Mouse (Mus musculus) MEL (cell line): ENCODE results near the gene Mpnd. TPM values are rescaled to one million over a fixed set of nuclear protein-coding genes. Genes with fewer than 3 reads are reported as not detected.

Source experiments
- DNase-seq: peaks from one replicate; pipeline ENCODE4 v3.0.0; 2011; ENCODE audit warnings: low read depth, low spot score
- H3K27ac ChIP-seq: 2 replicates; pipeline ENCODE4 v1.5.1; 2012; ENCODE audit warnings: low read depth, mild to moderate bottlenecking, control low read depth, low read length, moderate library complexity; ENCODE audit not compliant: control insufficient read depth
- H3K27me3 ChIP-seq, 2 experiments: fragments of 150-350 bp in 1 of 2; sonication (generic) in 1 of 2; 2 replicates each; pipeline ENCODE4 v1.6.1; 2012; ENCODE audit warnings: low read length in 2 of 2, mild to moderate bottlenecking in 2 of 2, improper control_type of control experiment in 1 of 2, moderate library complexity in 1 of 2; ENCODE audit not compliant: insufficient read depth in 2 of 2, control insufficient read depth in 1 of 2
- H3K36me3 ChIP-seq, 2 experiments: 2 replicates each; pipeline ENCODE4 v1.6.1; 2012 to 2014; ENCODE audit warnings: low read length in 2 of 2, improper control_type of control experiment in 1 of 2, inconsistent platforms in 1 of 2, mild to moderate bottlenecking in 1 of 2; ENCODE audit not compliant: insufficient read depth in 2 of 2, control insufficient read depth in 1 of 2
- H3K4me1 ChIP-seq, 2 experiments: fragments of 150-350 bp in 1 of 2; sonication (generic) in 1 of 2; 2 replicates each; pipeline ENCODE4 v1.6.1; 2012; ENCODE audit warnings: low read length in 2 of 2, improper control_type of control experiment in 1 of 2, mild to moderate bottlenecking in 1 of 2; ENCODE audit not compliant: insufficient read depth in 2 of 2, control insufficient read depth in 1 of 2
- H3K4me3 ChIP-seq, 2 experiments: fragments of 150-350 bp in 1 of 2; sonication (generic) in 1 of 2; 2 replicates each; pipeline ENCODE4 v1.5.1; 2012; ENCODE audit warnings: low read depth in 2 of 2, low read length in 2 of 2, mild to moderate bottlenecking in 2 of 2, moderate library complexity in 2 of 2, control low read depth in 1 of 2, improper control_type of control experiment in 1 of 2; ENCODE audit not compliant: control insufficient read depth in 1 of 2, insufficient read depth in 1 of 2
- H3K79me2 ChIP-seq: 2 replicates; pipeline ENCODE4 v1.6.1; 2012; ENCODE audit warnings: mild to moderate bottlenecking, low read length, moderate library complexity; ENCODE audit not compliant: control insufficient read depth, poor library complexity, insufficient read depth
- H3K9ac ChIP-seq: 2 replicates; pipeline ENCODE4 v1.6.1; 2012; ENCODE audit warnings: low read depth, mild to moderate bottlenecking, control low read depth, low read length, moderate library complexity; ENCODE audit not compliant: control insufficient read depth, poor library complexity, severe bottlenecking
- H3K9me3 ChIP-seq: fragments of 150-350 bp; sonication (generic); replicated peaks from 2 replicates; pipeline ENCODE4 v1.6.1; 2012; ENCODE audit warnings: mild to moderate bottlenecking, low read length, improper control_type of control experiment, moderate library complexity; ENCODE audit not compliant: insufficient read depth
- BHLHE40 ChIP-seq: IDR thresholded peaks from 2 replicates; pipeline ENCODE4 v1.6.1; 2012; ENCODE audit warnings: low read depth, mild to moderate bottlenecking, inconsistent platforms, low read length, improper control_type of control experiment, borderline replicate concordance
- CHD2 ChIP-seq: IDR thresholded peaks from 2 replicates; pipeline ENCODE4 v1.6.1; 2011; ENCODE audit warnings: low read length, improper control_type of control experiment
- E2F4 ChIP-seq: IDR thresholded peaks from 2 replicates; pipeline ENCODE4 v1.6.1; 2011; ENCODE audit warnings: low read depth, low read length, improper control_type of control experiment, borderline replicate concordance
- ELF1 ChIP-seq: IDR thresholded peaks from 2 replicates; pipeline ENCODE4 v1.6.1; 2014; ENCODE audit warnings: low read depth, mild to moderate bottlenecking, inconsistent platforms, low read length, improper control_type of control experiment, moderate library complexity
- GABPA ChIP-seq: IDR thresholded peaks from 2 replicates; pipeline ENCODE4 v1.6.1; 2012; ENCODE audit warnings: low read depth, mild to moderate bottlenecking, inconsistent platforms, low read length, improper control_type of control experiment, moderate library complexity
- GATA1 ChIP-seq: IDR thresholded peaks from 2 replicates; pipeline ENCODE4 v1.6.1; 2011; ENCODE audit warnings: low read depth, low read length, improper control_type of control experiment
- HCFC1 ChIP-seq: IDR thresholded peaks from 2 replicates; pipeline ENCODE4 v1.6.1; 2012; ENCODE audit warnings: low read depth, mild to moderate bottlenecking, inconsistent platforms, low read length, improper control_type of control experiment, moderate library complexity
- KAT2A ChIP-seq: conservative IDR thresholded peaks from 2 replicates; pipeline ENCODE4 v1.6.1; 2012; ENCODE audit warnings: low read depth, low read length, improper control_type of control experiment, inconsistent platforms
- MAX ChIP-seq: IDR thresholded peaks from 2 replicates; pipeline ENCODE4 v1.6.1; 2011; ENCODE audit warnings: low read length, improper control_type of control experiment
- MAZ ChIP-seq: IDR thresholded peaks from 2 replicates; pipeline ENCODE4 v1.6.1; 2012; ENCODE audit warnings: low read depth, mild to moderate bottlenecking, inconsistent platforms, low read length, improper control_type of control experiment
- MEF2A ChIP-seq: IDR thresholded peaks from 2 replicates; pipeline ENCODE4 v1.6.1; 2014; ENCODE audit warnings: low read depth, mild to moderate bottlenecking, inconsistent platforms, low read length, improper control_type of control experiment; ENCODE audit not compliant: poor library complexity, insufficient replicate concordance, severe bottlenecking; ENCODE audit errors: extremely low read depth
- MXI1 ChIP-seq: IDR thresholded peaks from 2 replicates; pipeline ENCODE4 v1.6.1; 2011; ENCODE audit warnings: mild to moderate bottlenecking, low read depth, low read length, improper control_type of control experiment
- MYB ChIP-seq: IDR thresholded peaks from 2 replicates; pipeline ENCODE4 v1.6.1; 2011; ENCODE audit warnings: mild to moderate bottlenecking, low read depth, low read length, improper control_type of control experiment
- MYC ChIP-seq: IDR thresholded peaks from 2 replicates; pipeline ENCODE4 v1.6.1; 2011; ENCODE audit warnings: low read depth, mild to moderate bottlenecking, low read length, improper control_type of control experiment, moderate library complexity
- NELFE ChIP-seq: IDR thresholded peaks from 2 replicates; pipeline ENCODE4 v1.6.1; 2011; ENCODE audit warnings: low read depth, low read length, improper control_type of control experiment
- POLR2AphosphoS2 ChIP-seq: IDR thresholded peaks from 2 replicates; pipeline ENCODE4 v1.6.1; 2011; ENCODE audit warnings: low read length, improper control_type of control experiment
- POLR2AphosphoS5 ChIP-seq: IDR thresholded peaks from 2 replicates; pipeline ENCODE4 v1.6.1; 2012; ENCODE audit warnings: low read depth, borderline replicate concordance, mild to moderate bottlenecking, inconsistent platforms, low read length, moderate library complexity, mixed read lengths
- RAD21 ChIP-seq: IDR thresholded peaks from 2 replicates; pipeline ENCODE4 v1.6.1; 2011; ENCODE audit warnings: mild to moderate bottlenecking, low read depth, low read length, improper control_type of control experiment
- TCF12 ChIP-seq: IDR thresholded peaks from 2 replicates; pipeline ENCODE4 v1.6.1; 2014; ENCODE audit warnings: low read depth, mild to moderate bottlenecking, inconsistent platforms, low read length, improper control_type of control experiment, moderate library complexity
- UBTF ChIP-seq: IDR thresholded peaks from 2 replicates; pipeline ENCODE4 v1.6.1; 2012; ENCODE audit warnings: low read depth, mild to moderate bottlenecking, inconsistent platforms, low read length, improper control_type of control experiment, moderate library complexity, borderline replicate concordance; ENCODE audit not compliant: insufficient read depth
- USF1 ChIP-seq: IDR thresholded peaks from 2 replicates; pipeline ENCODE4 v1.6.1; 2014; ENCODE audit warnings: low read depth, mild to moderate bottlenecking, inconsistent platforms, low read length, improper control_type of control experiment, moderate library complexity
- USF2 ChIP-seq, 2 experiments: IDR thresholded peaks; 2 replicates each; pipeline ENCODE4 v1.6.1; 2011 to 2012; ENCODE audit warnings: improper control_type of control experiment in 2 of 2, low read length in 2 of 2, borderline replicate concordance in 1 of 2, inconsistent platforms in 1 of 2, low read depth in 1 of 2, mild to moderate bottlenecking in 1 of 2; ENCODE audit not compliant: insufficient read depth in 1 of 2
- ZC3H11A ChIP-seq: IDR thresholded peaks from 2 replicates; pipeline ENCODE4 v1.6.1; 2012; ENCODE audit warnings: low read depth, mild to moderate bottlenecking, inconsistent platforms, low read length, improper control_type of control experiment
- ZKSCAN1 ChIP-seq: IDR thresholded peaks from 2 replicates; pipeline ENCODE4 v1.6.1; 2012; ENCODE audit warnings: low read depth, mild to moderate bottlenecking, inconsistent platforms, low read length, improper control_type of control experiment, moderate library complexity
- ZMIZ1 ChIP-seq: IDR thresholded peaks from 2 replicates; pipeline ENCODE4 v1.6.1; 2012; ENCODE audit warnings: low read depth, mild to moderate bottlenecking, inconsistent platforms, low read length, improper control_type of control experiment, moderate library complexity
- polyA plus RNA-seq, 2 experiments: library from polyadenylated mRNA; stranded (reverse) in 1 of 2; unstranded in 1 of 2; fragments of >175 nt in 1 of 2; fragments of >200 nt in 1 of 2; gene quantifications; 2 replicates each; pipeline versions ENCODE4 v1.2.1 to v1.2.4; 2012; ENCODE audit warnings: low replicate concordance in 2 of 2, low read depth in 1 of 2; ENCODE audit not compliant: insufficient read length in 2 of 2, insufficient read depth in 1 of 2, missing spikeins in 1 of 2
- total RNA-seq: library from RNA; depleted of rRNA; stranded (reverse); fragments of 300-350 nt; gene quantifications from 2 replicates; pipeline ENCODE4 v1.2.3, GENCODE M21; 2012

The Mpnd gene
- total and polyA plus RNA-seq, 3 experiments, result 3.9 to 18.3 TPM; not detected in 1

DNA sequence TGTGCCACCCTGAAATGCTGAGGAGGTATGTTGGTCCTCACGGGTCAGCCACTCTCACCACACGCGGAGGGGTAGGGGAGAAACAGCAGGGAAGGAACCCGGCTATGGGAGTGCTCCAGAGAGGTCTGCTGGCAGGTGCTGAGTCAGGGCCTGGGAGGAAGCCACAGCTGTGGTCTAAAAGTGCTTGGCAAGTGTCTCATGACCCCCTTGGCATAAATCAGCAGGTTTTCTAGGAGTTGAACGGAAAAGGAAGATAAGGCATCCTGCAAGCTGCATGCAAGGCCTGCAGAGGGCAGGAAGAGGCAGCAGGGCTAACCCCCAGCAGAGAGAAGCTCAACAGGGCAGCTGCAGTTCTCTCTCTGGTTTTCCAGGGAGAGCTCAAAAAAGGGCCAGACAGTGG is 25.4 kb downstream of the Mpnd start (continued):
- TF ChIP-seq UBTF (no peak), MAX (no peak), BHLHE40 (0 out of 2 replicates have a peak, but pooled peaks have one; percentile 56), MYB (no peak; the same call in 1 of the 2 replicates), NELFE (no peak), USF2 (IDR thresholded peaks at IDR 0.05; ENCODE audit: borderline replicate concordance in 1 of 2, insufficient read depth in 1 of 2, low read depth in 1 of 2, low read length in 2 of 2) (no peak), POLR2AphosphoS2 (no peak), ZMIZ1 (no peak), KAT2A (no peak; the same call in 1 of the 2 replicates), RAD21 (no peak), ZKSCAN1 (no peak), HCFC1 (peak; percentile 39; the same call in 1 of the 2 replicates)

DNA sequence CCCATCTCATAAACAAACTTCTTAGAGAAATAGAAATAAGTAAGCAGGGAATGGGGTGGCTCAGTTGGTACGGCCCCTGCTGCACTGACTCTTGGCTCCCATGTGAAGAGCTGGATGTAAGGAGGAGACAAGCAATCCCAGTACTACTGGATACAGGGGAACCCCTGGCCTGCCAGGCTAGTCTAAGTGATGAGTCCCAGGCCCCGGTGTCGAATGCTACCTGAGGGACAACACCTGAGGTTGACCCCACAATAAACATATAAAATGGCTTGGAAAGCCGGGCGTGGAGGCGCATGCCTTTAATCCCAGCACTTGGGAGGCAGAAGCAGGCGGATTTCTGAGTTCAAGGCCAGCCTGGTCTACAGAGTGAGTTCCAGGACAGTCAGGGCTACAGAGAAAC is 25.9 kb downstream of the Mpnd start:
- Histone ChIP-seq H3K36me3 (peaks cover 15 to 34% of the 10 kb centered on the region in 2 experiments), H3K9me3 (no peaks in the 10 kb centered on the region), H3K4me3 (no peak overlapping the region), H3K79me2 (peaks cover 89% of the 10 kb centered on the region), H3K9ac (peak overlapping the region; percentile 44), H3K27me3 (no peaks in the 10 kb centered on the region), H3K4me1 (peaks cover 18 to 32% of the 10 kb centered on the region in 2 experiments)
- no peak for DNase-seq
- TF ChIP-seq GABPA (no peak), USF1 (no peak), NELFE (no peak), KAT2A (no peak), MYB (no peak), MAZ (no peak), TCF12 (no peak)
- TF ChIP-seq, all 39 proteins: peak for 0
- peak overlapping the region; percentile 74 for H3K27ac ChIP-seq

DNA sequence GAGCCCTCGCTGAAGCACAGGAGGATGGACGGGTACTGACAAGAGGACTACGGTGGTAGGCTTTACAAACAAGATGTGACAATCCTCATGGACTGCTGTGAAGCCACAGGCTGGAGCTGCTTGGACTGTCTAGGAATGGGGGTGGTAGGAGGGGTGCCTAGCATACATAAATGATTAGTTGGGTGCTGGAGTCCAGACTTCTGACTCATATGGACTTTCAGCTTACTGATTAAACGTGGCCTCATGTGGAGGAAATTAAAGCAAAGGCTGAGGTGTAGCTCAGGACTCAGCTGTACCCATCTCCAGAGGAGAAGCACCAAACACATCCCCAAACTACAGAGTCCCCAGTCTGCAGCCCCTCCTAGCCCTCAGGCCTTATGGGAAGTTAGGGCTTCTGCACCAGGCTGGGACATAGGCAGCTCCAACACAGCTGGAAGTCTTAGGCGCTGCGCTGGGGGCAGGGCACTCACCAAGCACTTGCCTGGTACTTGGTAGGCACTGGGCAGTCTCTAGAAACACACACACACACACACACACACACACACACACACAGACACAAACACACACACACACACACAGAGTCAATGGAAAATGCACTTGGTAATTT is 26.7 kb downstream of the Mpnd start:
- Histone ChIP-seq H3K27me3 (no peaks in the 10 kb centered on the region), H3K9ac (0 out of 2 replicates have a peak overlapping the region, but pooled peaks have one; percentile 27), H3K9me3 (no peaks in the 10 kb centered on the region), H3K79me2 (peaks cover 83% of the 10 kb centered on the region), H3K36me3 (peaks cover 15 to 36% of the 10 kb centered on the region in 2 experiments), H3K4me3 (no peak overlapping the region), H3K27ac (peak overlapping the region; percentile 17; the same call in 1 of the 2 replicates), H3K4me1 (peaks cover 18 to 36% of the 10 kb centered on the region in 2 experiments)
- DNase-seq, result no peak
- no peak for TF ChIP-seq GATA1
- no peak for TF ChIP-seq RAD21
- no peak for TF ChIP-seq KAT2A
- no peak for TF ChIP-seq MAX
- TF ChIP-seq USF2 (IDR thresholded peaks at IDR 0.05; ENCODE audit: borderline replicate concordance in 1 of 2, insufficient read depth in 1 of 2, low read depth in 1 of 2, low read length in 2 of 2), result no peak
- TF ChIP-seq MYC, result no peak
- TF ChIP-seq MEF2A, result no peak
- TF ChIP-seq MXI1, result no peak
- no peak for TF ChIP-seq E2F4
- no peak for TF ChIP-seq POLR2AphosphoS2
- no peak for TF ChIP-seq BHLHE40
- TF ChIP-seq ZC3H11A, result no peak
- no peak for TF ChIP-seq POLR2AphosphoS5
- TF ChIP-seq HCFC1, result no peak
- TF ChIP-seq CHD2, result no peak
- TF ChIP-seq ELF1, result no peak
- no peak for TF ChIP-seq GABPA
